In genomic region chr6:105742026-105742425, GRCm38 (mm10) we compare ENCODE assay signal across 11 mouse cellular contexts.
DNase-seq lines count a peak whose midpoint lies in the region; ATAC-seq and TF ChIP-seq lines count a peak whose summit lies in the region.
"Had no signal": no experiment of that assay in that cellular context is flagged by ENCODE, and none has a peak within 500 bp of the region (broad histone marks: within the 10 kb centered on the region; RNA-seq: fewer than 3 reads in every experiment).

No protein-coding gene starts in this region.

- no peaks in the 10 kb centered on the region for H3K27me3 ChIP-seq in Patski
- H3K27me3 ChIP-seq: hindbrain, embryonic 15.5 days; limb, embryonic 15.5 days had no signal

- peak; percentile 41 for TF ChIP-seq CTCF in Patski (IDR thresholded peaks at IDR 0.05)

- peak; percentile 72 for DNase-seq in embryo, embryonic 10 days (ENCODE audit: low spot score)
- no peak for DNase-seq in embryo, embryonic 9.5 days (ENCODE audit: extremely low spot score)
- peak; percentile 6 for DNase-seq in left cerebral cortex, postnatal 4 days
- no peak for DNase-seq in left cerebral cortex, postnatal 36 days (ENCODE audit: low spot score in 2 of 2)
- DNase-seq in Patski (ENCODE audit: low read depth, low spot score) = no peak
- peak; percentile 47 for DNase-seq in embryo, embryonic 11 days
- no peak for DNase-seq in urinary bladder, postnatal 10 days (ENCODE audit: low spot score)
- DNase-seq in kidney, adult 8-10 months = no peak
- DNase-seq: lung, postnatal 36 days had no signal

- CTCF ChIA-PET in Patski (lab: Charles Lee) = no interaction called here

- in situ Hi-C loops in Patski (cut with MboI; ENCODE audit: low pct_unique_long_range_greater_than_20kb) = no loop called here

- intact Hi-C loops in left cerebral cortex, postnatal 4 days (cut with DNase I) = no loop called here
- intact Hi-C loops in left cerebral cortex, postnatal 36 days (cut with DNase I) = no loop called here

- POLR2A ChIA-PET in Patski (lab: Charles Lee) = no interaction called here

- ATAC-seq in Patski = no peak

Comparison
In these comparisons a context has a peak if more than half of its experiments do, and no peak if none do; other contexts are left out.
1. DNase-seq: peak in embryo, embryonic 10 days (single experiment), left cerebral cortex, postnatal 4 days (single experiment) and embryo, embryonic 11 days (single experiment); none in embryo, embryonic 9.5 days (single experiment), left cerebral cortex, postnatal 36 days (0 of 2), Patski (single experiment), urinary bladder, postnatal 10 days (single experiment) and kidney, adult 8-10 months (0 of 2).